ENCODE assay signal across 3 mouse cellular contexts in genomic region chr9:88705157-88705556, GRCm38 (mm10). TPM values are rescaled to one million over a fixed set of nuclear protein-coding genes. Genes with fewer than 3 reads are reported as not detected.
"Had no signal": no experiment of that assay in that cellular context is flagged by ENCODE, and none has a peak within 500 bp of the region (broad histone marks: within the 10 kb centered on the region; RNA-seq: fewer than 3 reads in every experiment).

No protein-coding gene starts in this region.

RNA-seq across cellular contexts. Expression of gene Bcl2a1d, which starts 26.6 kb away (rescaled TPM):
- polyA plus RNA-seq: neural tube, embryonic 15.5 days; stomach, embryonic 16.5 days; testis, adult 2 months had no signal
